8 mouse cellular contexts compared by ENCODE assay signal in the genomic region with DNA sequence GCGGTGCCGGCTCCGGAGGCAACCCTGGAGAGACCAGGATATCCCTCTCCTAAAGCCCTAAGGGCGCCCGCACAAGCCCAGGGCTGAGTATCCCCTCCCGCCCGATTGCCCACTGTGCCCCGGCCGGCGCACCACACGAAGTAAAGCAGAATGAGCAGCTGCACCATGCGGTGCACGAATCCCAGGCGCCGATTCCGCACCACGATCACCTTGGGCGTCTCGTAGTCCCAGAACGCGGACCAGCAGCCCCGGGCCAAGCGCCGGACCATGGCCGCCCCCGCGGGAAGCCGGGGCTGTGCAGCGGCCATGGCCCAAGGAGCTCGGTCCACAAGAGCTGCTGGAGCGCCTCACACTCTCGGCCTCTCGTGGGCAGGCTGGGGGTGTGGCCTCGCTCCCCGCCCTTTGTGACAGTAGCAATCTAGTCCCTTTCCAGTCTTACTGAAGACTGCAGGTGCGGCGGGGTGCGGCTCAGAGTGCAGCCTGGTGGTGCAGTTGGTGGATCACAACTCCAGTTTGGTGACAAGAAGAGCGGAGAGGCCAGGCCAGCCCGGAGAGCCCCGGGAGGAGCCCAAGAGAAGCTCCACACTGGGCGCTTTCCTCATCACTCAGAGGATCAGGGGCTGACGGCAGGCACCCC. TPM values are rescaled to one million over a fixed set of nuclear protein-coding genes. Genes with fewer than 3 reads are reported as not detected.
A peak's percentile ranks its signal among the peaks of the same experiment; 100 is the strongest.
DNase-seq lines count a peak whose midpoint lies in the region; ATAC-seq and TF ChIP-seq lines count a peak whose summit lies in the region.

A gene (minus strand): TSS at position 565 of the 637 bp plus-strand sequence.

- peak within 1 kb of the TSS; percentile 94 for H3K4me2 ChIP-seq in forebrain, embryonic 16.5 days (ENCODE audit: low read length)
- peak within 1 kb of the TSS; percentile 98 for H3K4me2 ChIP-seq in intestine, embryonic 15.5 days (replicated peaks)
- peak within 1 kb of the TSS; percentile 58 for H3K4me2 ChIP-seq in liver, embryonic 14.5 days (ENCODE audit: low read depth)

- TF ChIP-seq EP300 in liver, embryonic 14.5 days (IDR thresholded peaks at IDR 0.05; ENCODE audit: low read depth) = no peak

- H3K4me3 ChIP-seq in bone marrow macrophage, adult 2 months (ENCODE audit: insufficient read depth, low read length) = peak within 1 kb of the TSS; percentile 46
- H3K4me3 ChIP-seq in forebrain, embryonic 16.5 days (replicated peaks; ENCODE audit: low read length) = peak within 1 kb of the TSS; percentile 53
- peak within 1 kb of the TSS; percentile 49 for H3K4me3 ChIP-seq in intestine, embryonic 15.5 days (replicated peaks)
- H3K4me3 ChIP-seq in liver, embryonic 14.5 days (ENCODE audit: insufficient read depth in 1 of 2, low read depth in 2 of 2, low read length in 2 of 2) = peak within 1 kb of the TSS in 1 of 2 experiments; percentile 35; a peak in 3 of 4 replicates

- H3K9me3 ChIP-seq in forebrain, embryonic 16.5 days (ENCODE audit: control insufficient read depth, low read length) = no peaks in the 10 kb centered on the region
- no peaks in the 10 kb centered on the region for H3K9me3 ChIP-seq in intestine, embryonic 15.5 days
- H3K9me3 ChIP-seq in liver, embryonic 14.5 days (ENCODE audit: control insufficient read depth, low read length) = no peaks in the 10 kb centered on the region

- no peaks in the 10 kb centered on the region for H3K36me3 ChIP-seq in forebrain, embryonic 16.5 days (ENCODE audit: control insufficient read depth, insufficient read depth)
- no peaks in the 10 kb centered on the region for H3K36me3 ChIP-seq in intestine, embryonic 15.5 days
- peaks cover 4% of the 10 kb centered on the region for H3K36me3 ChIP-seq in liver, embryonic 14.5 days (replicated peaks; ENCODE audit: control insufficient read depth, insufficient read depth, low read depth)

- H3K27ac ChIP-seq in bone marrow macrophage, adult 2 months (ENCODE audit: insufficient read depth, low read depth, low read length) = no peak within 1 kb of the TSS
- H3K27ac ChIP-seq in forebrain, embryonic 16.5 days (ENCODE audit: low read length) = no peak within 1 kb of the TSS
- no peak within 1 kb of the TSS for H3K27ac ChIP-seq in intestine, embryonic 15.5 days
- H3K27ac ChIP-seq in liver, embryonic 14.5 days = no peak within 1 kb of the TSS

- no peak for ATAC-seq in CD4-positive, CD25-positive, alpha-beta regulatory T cell, adult 4 months
- peak; percentile 74 for ATAC-seq in forebrain, embryonic 16.5 days
- ATAC-seq in intestine, embryonic 15.5 days = peak; percentile 92
- ATAC-seq in liver, embryonic 14.5 days (ENCODE audit: insufficient read depth) = peak; percentile 25; the same call in 1 of the 2 replicates

- H3K9ac ChIP-seq in forebrain, embryonic 16.5 days (replicated peaks; ENCODE audit: low read depth, low read length) = peak within 1 kb of the TSS; percentile 72
- H3K9ac ChIP-seq in intestine, embryonic 15.5 days = peak within 1 kb of the TSS; percentile 55
- H3K9ac ChIP-seq in liver, embryonic 14.5 days (replicated peaks) = no peak within 1 kb of the TSS

- peak; percentile 34 for DNase-seq in CD4-positive, CD25-positive, alpha-beta regulatory T cell, adult 2 months (ENCODE audit: low read depth, low spot score)
- no peak for DNase-seq in liver, embryonic 14.5 days (ENCODE audit: low read depth in 3 of 3, low spot score in 3 of 3)
- peak; percentile 55 for DNase-seq in neural tube, embryonic 10.5 days (ENCODE audit: extremely low spot score, low spot score)
- no peak for DNase-seq in natural killer cell, adult 2 months (ENCODE audit: low spot score in 2 of 2)

- 0 out of 2 replicates have a peak, but pooled peaks cover 3% of the 10 kb centered on the region for H3K4me1 ChIP-seq in bone marrow macrophage, adult 2 months (ENCODE audit: control insufficient read depth, insufficient read depth, low read length)
- peaks cover 5% of the 10 kb centered on the region; the same call in 1 of the 2 replicates for H3K4me1 ChIP-seq in forebrain, embryonic 16.5 days (replicated peaks; ENCODE audit: control insufficient read depth, insufficient read depth, low read length)
- peaks cover 6% of the 10 kb centered on the region for H3K4me1 ChIP-seq in intestine, embryonic 15.5 days (replicated peaks)
- H3K4me1 ChIP-seq in liver, embryonic 14.5 days (replicated peaks; ENCODE audit: control insufficient read depth in 2 of 2, insufficient read depth in 2 of 2, low read length in 1 of 2) = no peaks in the 10 kb centered on the region

- TF ChIP-seq CTCF in bone marrow macrophage, adult 2 months (IDR thresholded peaks at IDR 0.05; ENCODE audit: low read depth, low read length) = no peak
- TF ChIP-seq CTCF in liver, embryonic 14.5 days (IDR thresholded peaks at IDR 0.05; ENCODE audit: low read depth) = no peak

- 1% methylated on average over 43 of the region's 43 CpGs for WGBS in forebrain, embryonic 16.5 days
- WGBS in intestine, embryonic 15.5 days = under 1% methylated on average over 43 of the region's 43 CpGs
- WGBS in liver, embryonic 14.5 days (ENCODE audit: insufficient replicate concordance) = 4% methylated on average over 43 of the region's 43 CpGs

- TF ChIP-seq POLR2A in bone marrow macrophage, adult 2 months (IDR thresholded peaks at IDR 0.05; ENCODE audit: borderline replicate concordance, low read depth, low read length) = no peak

- 0 out of 2 replicates have a peak, but pooled peaks cover 3% of the 10 kb centered on the region for H3K27me3 ChIP-seq in forebrain, embryonic 16.5 days (replicated peaks; ENCODE audit: control insufficient read depth, insufficient read depth, low read length)
- H3K27me3 ChIP-seq in intestine, embryonic 15.5 days (replicated peaks) = peaks cover 20% of the 10 kb centered on the region
- peaks cover 23% of the 10 kb centered on the region for H3K27me3 ChIP-seq in liver, embryonic 14.5 days (ENCODE audit: control insufficient read depth, insufficient read depth, low read length)

RNA-seq across cellular contexts. Expression of the gene that starts here (rescaled TPM):
- not detected for polyA plus RNA-seq in CD4-positive, CD25-positive, alpha-beta regulatory T cell, adult 4 months (2017; shearing (Covaris generic))
- not detected in 2 replicates for polyA plus RNA-seq in bone marrow macrophage, adult 2 months (2012; ENCODE audit: insufficient read depth, insufficient read length, missing spikeins)
- polyA plus RNA-seq in forebrain, embryonic 16.5 days (2015; fragmentation: Nextera tagmentation; extraction: Ambion mirVana) = 7.6 and 7.7 TPM in 2 replicates
- 0.61 and 1.4 TPM in 2 replicates for polyA plus RNA-seq in intestine, embryonic 15.5 days (2015; fragmentation: Nextera tagmentation; extraction: Ambion mirVana)
- 0.03 and 0.06 TPM in 2 replicates for polyA plus RNA-seq in liver, embryonic 14.5 days (2012; rRNA removed)
- not detected in 2 replicates for polyA plus RNA-seq in liver, embryonic 14.5 days (2014; fragmentation: Nextera tagmentation; extraction: Ambion mirVana)

Comparison
In these comparisons a context has a peak if more than half of its experiments do, and no peak if none do; other contexts are left out.
1. Peak in ATAC-seq and H3K4me2 ChIP-seq in liver, embryonic 14.5 days; RNA of the gene not detected or under 1 TPM.
2. DNase-seq: peak in CD4-positive, CD25-positive, alpha-beta regulatory T cell, adult 2 months (single experiment) and neural tube, embryonic 10.5 days (single experiment); none in liver, embryonic 14.5 days (0 of 3) and natural killer cell, adult 2 months (0 of 2).
3. Peak in every context shown above with its lines, with median percentiles within 50 percentile points of each other: H3K4me2 ChIP-seq.